Mouse (Mus musculus) left cerebral cortex, adult 9 months (tissue): Measurements from ENCODE around the gene Fbxl20.

Experiments used
- DNase-seq, 2 experiments: peaks; one replicate each; pipeline ENCODE4 v3.0.0; 2022; ENCODE audit warnings: low spot score in 2 of 2

The Fbxl20 gene

DNA sequence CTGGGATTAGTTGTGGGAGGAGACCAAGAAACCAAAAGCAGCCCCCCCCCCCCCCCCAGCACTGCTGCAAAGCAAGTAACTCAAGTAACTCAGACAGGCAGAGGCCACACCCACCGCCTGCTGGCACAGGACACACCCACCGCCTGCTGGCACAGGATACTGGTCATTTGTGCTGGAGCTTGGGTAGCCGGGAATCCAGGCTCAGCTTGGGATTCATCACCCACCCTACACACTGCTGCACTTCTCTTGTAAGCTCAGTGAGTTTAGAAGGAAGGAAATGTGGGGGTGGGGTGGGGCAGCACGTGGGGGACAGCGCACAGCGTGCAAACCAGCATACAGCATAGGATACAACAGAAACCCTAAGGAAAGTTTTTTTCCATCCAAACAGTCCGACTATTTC, 62.0 kb downstream of the Fbxl20 start:
- DNase-seq = no peak

DNA sequence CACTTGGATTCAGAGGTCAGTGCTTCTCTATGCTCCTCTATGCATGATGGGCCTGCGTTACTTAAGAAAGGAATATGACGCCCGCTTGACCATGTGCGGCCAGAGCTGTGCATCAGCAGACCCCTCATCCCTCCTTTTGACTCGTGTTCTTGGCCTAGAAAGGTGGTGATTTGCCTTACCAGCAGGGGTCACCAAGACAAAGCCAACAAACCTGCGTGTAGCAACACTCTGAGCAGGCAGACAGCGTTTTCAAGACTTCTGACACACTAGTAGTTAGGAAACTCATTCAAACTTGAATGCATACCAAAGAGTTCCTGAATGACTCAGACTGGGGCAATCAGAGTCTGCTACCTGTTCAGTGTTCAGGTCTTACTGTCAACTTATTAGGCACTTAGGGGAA, 63.6 kb downstream of the Fbxl20 start:
- no peak for DNase-seq

DNA sequence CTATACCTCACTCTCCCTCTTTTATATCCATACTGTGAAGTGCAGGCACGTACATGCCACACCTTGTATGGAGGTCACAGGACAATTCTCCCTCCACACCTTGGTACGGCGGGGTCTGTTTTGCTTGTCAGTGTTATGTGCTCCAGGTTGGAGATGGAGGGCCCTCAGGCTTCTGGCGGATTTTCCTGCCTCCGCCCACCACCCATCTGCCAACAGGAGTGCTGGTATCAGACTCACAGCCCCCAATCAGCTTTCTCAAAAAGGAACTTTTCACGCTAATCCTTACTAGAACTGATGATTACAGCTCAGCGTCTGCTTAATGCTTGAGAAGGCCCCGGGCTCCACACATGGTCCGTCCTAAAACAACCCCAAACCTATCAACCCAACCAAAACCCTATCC, 64.1 kb downstream of the Fbxl20 start:
- no peak for DNase-seq

GRCm38 (mm10) chr11:98082745-98083144, 67.5 kb downstream of the Fbxl20 start:
- DNase-seq = no peak

GRCm38 (mm10) chr11:98080450-98080849, 69.8 kb downstream of the Fbxl20 start:
- DNase-seq = no peak

GRCm38 (mm10) chr11:98077086-98077485, 73.1 kb downstream of the Fbxl20 start:
- no peak for DNase-seq

GRCm38 (mm10) chr11:98075195-98075808, 74.9 kb downstream of the Fbxl20 start:
- peak; percentile 58 to 96 for DNase-seq

- DNase-seq = no peak
Observed at GRCm38 (mm10) chr11:98073442-98073841, 76.8 kb downstream of the Fbxl20 start.

GRCm38 (mm10) chr11:98067255-98067654, 82.9 kb downstream of the Fbxl20 start:
- DNase-seq = no peak

- DNase-seq = no peak
Observed at GRCm38 (mm10) chr11:98066201-98066600, 84.0 kb downstream of the Fbxl20 start.

DNA sequence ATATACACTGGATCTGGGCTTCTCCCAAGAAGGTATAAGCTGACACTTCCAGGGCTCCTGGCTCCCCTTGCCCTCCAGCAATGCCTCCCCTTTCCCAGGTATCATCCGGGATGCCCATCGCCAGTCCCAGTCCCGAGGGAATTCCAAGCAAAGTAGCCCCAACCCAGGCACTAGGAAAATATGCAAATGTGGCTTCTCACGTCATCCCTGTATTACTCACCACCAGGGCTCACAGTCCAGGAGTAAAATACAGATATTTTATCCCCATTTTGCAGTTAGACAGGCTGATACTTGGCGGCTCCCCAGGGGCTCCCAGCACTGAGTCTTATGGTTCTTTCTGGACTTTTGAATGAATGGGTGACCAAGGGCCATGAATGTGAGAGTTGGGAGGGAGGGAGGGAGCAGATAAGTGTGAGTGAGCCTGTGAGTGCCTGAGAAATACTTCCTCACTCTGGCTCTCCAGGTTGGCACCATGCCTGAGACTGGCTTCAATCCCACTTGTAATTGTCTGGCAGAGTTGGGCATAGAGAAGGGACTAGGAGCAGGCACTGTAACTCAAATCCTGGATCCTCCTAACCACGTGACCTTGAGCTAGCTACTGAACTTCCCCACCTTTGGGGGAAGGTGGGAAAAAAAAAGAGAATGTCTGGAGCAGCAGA, 88.2 kb downstream of the Fbxl20 start:
- peak in 1 of 2 experiments; percentile 61 for DNase-seq

- DNase-seq = no peak
Observed at GRCm38 (mm10) chr11:98061441-98061840, 88.8 kb downstream of the Fbxl20 start.

DNA sequence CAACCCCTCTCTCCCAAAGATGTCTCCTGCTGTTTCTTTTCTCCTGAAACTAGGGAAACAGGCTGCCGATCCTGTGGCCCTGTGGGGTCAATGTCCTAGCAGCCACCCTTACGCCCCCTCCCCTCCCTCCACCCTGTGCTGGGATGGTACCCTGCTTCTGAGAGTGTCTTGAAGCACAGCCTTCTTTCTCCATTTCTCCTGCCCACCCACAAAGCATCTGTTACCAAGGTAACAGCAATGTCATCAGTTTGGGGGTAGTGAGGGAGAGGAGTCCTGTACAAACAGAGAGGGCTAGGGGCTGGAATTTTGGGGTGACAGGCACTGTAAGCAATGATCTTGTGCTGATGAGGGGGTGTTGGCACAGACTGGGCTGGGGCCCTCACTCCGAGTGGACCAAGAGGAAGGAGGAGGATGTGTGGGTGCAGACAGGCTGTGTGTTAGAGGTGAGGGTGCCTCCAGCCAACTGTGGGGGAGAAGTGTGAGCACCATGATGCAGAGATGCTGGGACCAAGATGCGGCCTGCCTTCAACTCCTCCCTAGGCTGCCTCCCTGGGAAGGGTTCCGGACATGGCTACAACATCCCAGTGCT, 90.0 kb downstream of the Fbxl20 start:
- peak in 1 of 2 experiments; percentile 58 for DNase-seq

DNA sequence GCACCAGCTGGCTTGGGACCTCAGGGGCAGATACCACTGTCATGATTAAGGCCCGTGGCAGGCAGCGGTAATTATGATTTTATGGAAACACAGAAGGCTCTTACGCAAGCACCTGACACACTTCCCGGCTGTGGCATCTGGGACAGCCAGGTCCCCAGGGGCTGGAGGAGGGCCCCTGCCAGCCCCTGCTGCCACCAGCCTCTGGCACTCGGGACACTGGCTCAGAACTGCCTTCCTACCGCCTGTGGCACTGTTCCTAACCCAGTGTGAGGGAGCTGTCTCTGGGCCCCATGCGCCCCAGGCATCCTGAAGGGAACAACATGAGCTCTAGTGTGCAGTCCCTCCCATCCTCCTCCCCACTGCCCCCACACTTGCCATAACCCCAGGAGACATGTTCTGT, 90.5 kb downstream of the Fbxl20 start:
- DNase-seq = peak in 1 of 2 experiments; percentile 53

DNA sequence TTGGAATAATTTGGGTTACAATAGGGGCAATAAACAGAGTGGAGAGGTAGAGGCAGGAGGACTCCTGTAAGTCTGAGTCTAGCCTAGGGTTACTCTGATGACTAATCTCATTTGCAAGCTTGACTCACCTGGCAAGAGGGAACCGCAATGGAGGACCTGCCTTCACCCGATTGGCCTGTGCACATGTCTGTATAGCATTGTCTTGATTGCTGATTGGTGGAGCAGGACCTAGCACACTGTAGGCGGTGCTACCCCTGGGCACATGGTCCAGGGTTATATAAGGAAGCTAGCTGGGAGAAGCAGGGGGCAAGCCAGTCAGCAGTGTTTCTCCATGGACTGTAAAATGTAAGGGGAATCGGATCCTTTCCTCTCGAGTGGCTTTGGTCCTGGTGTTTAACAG, 92.2 kb downstream of the Fbxl20 start:
- DNase-seq = peak in 1 of 2 experiments; percentile 46

- DNase-seq = peak in 1 of 2 experiments; percentile 44
Observed at GRCm38 (mm10) chr11:98057466-98057865, 92.7 kb downstream of the Fbxl20 start.

DNA sequence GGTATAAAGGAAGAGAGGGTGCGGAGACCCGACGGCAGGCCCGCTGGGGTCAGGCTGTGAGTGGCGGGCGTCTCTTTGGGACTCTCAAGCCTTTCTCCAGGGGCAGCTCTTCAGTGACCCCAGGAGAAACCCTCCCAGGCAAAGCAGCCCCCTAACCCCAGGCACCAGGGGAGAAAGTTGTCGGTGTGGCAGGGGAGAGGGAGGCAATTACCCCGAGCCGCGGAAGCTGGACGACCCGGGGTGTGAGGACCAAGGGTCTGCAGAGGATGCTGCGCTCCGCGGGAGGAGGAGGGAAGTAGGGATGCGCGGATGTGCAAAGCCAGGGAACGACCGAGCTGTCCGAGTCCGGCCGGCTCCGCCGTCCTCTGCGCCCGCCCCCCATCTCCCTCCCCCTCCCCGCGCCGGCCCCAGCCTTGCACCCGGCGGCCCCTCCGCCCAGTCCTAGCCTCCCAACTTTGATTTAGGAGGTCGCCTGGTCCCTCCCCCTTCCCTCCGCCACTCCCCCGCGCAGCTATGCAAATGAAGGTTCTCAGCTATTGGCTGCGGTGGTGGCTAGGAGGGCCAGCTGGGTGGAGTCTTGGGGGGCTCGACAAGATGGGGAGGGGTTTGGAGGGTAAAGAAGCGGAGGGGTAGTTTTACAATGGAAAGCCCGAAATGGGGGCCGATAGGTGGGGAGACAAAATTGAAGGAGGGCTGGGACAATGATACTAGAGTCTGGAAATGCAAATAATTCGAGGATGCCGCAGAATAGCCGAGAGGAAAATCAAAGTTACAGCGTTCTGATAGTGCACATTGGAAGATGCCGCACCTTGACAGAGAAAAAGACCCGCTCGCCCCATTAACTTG, 97.0 kb downstream of the Fbxl20 start, which contains the start of gene Stac2:
TSS of gene Stac2 (minus strand) at position 474 of the 846 bp plus-strand sequence.
- DNase-seq = peak in 1 of 2 experiments; percentile 60

DNA sequence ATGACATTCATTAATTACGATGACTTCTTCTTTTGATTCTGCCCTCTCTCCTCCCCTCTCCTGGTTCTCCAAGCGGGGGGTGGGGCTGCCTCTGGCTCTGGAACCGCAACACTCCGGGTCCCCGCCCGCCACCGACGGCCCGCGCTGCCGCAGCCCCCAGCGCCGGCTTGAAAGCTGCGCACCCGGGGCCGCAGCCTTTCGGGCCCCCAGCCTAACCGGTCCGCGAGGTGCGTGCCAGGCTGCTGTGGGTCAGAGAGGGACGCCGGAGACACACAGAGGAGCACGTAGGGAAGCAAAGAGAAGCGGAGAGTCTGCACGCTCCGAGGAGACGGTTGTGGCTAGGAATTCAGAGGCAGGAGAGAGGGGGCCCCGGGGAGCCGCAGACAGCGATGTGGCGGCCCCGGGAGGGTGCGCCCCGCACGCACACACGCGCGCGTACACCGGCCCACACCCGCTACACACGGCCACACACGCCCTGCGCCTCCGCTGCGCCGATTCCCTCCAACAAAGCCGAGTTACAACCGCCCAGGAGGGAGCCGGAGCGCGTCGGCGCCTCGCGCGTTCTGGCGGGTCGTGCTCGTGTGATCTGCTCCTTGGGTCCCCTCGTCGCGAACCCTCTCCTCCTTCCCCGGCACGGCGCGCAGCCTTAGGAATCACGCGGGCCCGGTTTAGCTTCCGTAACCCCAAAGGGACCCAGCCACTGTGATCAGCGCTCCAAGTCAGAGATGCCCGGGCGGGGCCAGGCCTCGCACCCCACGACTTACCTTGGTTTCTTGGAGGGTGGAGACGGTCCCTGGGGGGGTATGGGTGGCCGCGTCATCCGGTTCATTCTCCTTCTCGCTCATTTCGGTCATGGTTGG, 97.8 kb downstream of the Fbxl20 start:
- DNase-seq = peak in 1 of 2 experiments; percentile 42

DNA sequence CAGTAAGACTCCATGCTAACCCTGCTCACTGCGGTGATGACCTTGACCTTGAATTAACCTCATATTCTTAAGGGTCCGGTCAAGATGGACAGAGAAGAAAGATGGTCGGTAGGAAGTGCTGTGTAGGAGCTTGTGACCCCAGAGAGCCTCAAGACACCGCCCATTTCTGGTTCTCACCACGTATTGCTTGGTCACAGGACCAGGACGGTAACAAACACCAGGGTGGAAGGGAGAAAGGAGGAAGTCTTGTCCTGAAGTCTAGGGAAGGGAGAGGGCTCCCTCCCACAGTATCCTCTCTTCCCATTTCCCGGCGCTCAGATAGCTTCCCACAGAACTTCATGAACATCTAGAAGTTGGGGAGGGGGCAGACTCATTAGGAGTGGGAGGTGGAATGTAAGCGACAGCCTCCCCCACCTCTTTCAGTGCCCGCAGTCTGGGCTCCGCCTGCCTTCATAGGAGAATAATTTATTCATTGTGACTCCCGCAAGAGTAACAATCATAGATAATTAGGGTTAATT, 98.5 kb downstream of the Fbxl20 start:
- no peak for DNase-seq

DNA sequence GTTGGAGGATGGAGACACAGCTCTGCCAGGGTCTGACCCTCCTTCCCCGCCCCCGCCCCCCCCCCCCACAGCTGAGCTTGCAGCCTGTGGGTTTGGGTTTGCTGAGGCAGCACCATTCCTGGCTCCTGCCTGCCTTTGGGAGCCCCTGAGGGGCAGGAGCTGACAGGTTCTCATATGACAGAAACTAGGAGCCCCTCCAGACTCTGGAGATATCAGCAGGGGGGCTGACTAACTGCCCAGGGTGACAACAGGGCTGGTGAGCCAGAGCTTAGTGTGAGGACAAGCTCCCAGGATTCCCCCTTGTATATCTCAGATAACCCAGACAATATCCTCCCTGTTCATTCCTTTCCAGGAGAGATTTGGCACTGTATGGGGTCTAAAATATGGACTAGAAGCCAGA, 99.3 kb downstream of the Fbxl20 start:
- DNase-seq = no peak

GRCm38 (mm10) chr11:98050520-98050815, 99.7 kb downstream of the Fbxl20 start:
- no peak for DNase-seq
